Mouse (Mus musculus) hindbrain, postnatal 0 days (tissue): ENCODE results near the gene Lipt1. TPM values are rescaled to one million over a fixed set of nuclear protein-coding genes. Genes with fewer than 3 reads are reported as not detected.

Source experiments
- ATAC-seq: fragments of 200-750 bp; cut with Nextera tagmentation; 2 replicates; pipeline ENCODE4 v1.8.0; 2017; ENCODE audit warnings: mild to moderate bottlenecking, moderate TSS enrichment, moderate library complexity
- DNase-seq: peaks from one replicate; pipeline ENCODE4 v3.0.0-alpha.2; 2015; ENCODE audit warnings: low spot score
- H3K27ac ChIP-seq: fragments of 300-500 bp; sonication (generic); 2 replicates; pipeline ENCODE4 v1.5.1; 2014; ENCODE audit warnings: mild to moderate bottlenecking
- H3K27me3 ChIP-seq: fragments of 300-500 bp; sonication (generic); 2 replicates; pipeline ENCODE4 v1.6.1; 2014; ENCODE audit warnings: low read length, mixed read lengths; ENCODE audit not compliant: insufficient read depth
- H3K36me3 ChIP-seq: fragments of 300-500 bp; sonication (generic); 2 replicates; pipeline ENCODE4 v1.6.1; 2014; ENCODE audit warnings: low read length, mixed read lengths; ENCODE audit not compliant: insufficient read depth
- H3K4me1 ChIP-seq: fragments of 300-500 bp; sonication (generic); 2 replicates; pipeline ENCODE4 v1.6.1; 2014; ENCODE audit warnings: antibody characterized with exemption, low read length, mixed read lengths; ENCODE audit not compliant: insufficient read depth
- H3K4me2 ChIP-seq: fragments of 300-500 bp; sonication (generic); 2 replicates; pipeline ENCODE4 v1.6.1; 2014; ENCODE audit warnings: low read depth, mild to moderate bottlenecking, low read length, moderate library complexity, mixed read lengths
- H3K4me3 ChIP-seq: fragments of 300-500 bp; sonication (generic); 2 replicates; pipeline ENCODE4 v1.5.1; 2014; ENCODE audit warnings: low read length
- H3K9ac ChIP-seq: fragments of 300-500 bp; sonication (generic); replicated peaks from 2 replicates; pipeline ENCODE4 v1.6.1; 2014; ENCODE audit warnings: mild to moderate bottlenecking, low read length, moderate library complexity, mixed read lengths
- H3K9me3 ChIP-seq: fragments of 300-500 bp; sonication (generic); 2 replicates; pipeline ENCODE4 v1.6.1; 2016; ENCODE audit warnings: low read length, mixed read lengths
- CTCF ChIP-seq: IDR thresholded peaks from 2 replicates; pipeline ENCODE4 v1.5.1; 2016; ENCODE audit warnings: antibody characterized with exemption, control low read depth, low read depth
- WGBS: fragments of 180-500 bp; shearing (Covaris S2); extraction: QIAGEN DNeasy Blood & Tissue Kit; methylation state at CpG from one replicate; pipeline ENCODE4 v1.1.7; 2014; 5-methylcytosine and 5-hydroxymethylcytosine counted together
- polyA plus RNA-seq: library from polyadenylated mRNA; unstranded; fragments of >200 nt; fragmentation: Nextera tagmentation; extraction: Ambion mirVana; gene quantifications from 2 replicates; pipeline ENCODE4 v1.2.1, GENCODE M21; 2015
- total RNA-seq: library from RNA; depleted of rRNA; stranded (reverse); fragments of >200 nt; gene quantifications from 2 replicates; pipeline ENCODE4 v1.2.3, GENCODE M21; 2014

Lipt1 gene
- total and polyA plus RNA-seq, 2 experiments from 2014 or later: 6.4 to 14.2 TPM

DNA sequence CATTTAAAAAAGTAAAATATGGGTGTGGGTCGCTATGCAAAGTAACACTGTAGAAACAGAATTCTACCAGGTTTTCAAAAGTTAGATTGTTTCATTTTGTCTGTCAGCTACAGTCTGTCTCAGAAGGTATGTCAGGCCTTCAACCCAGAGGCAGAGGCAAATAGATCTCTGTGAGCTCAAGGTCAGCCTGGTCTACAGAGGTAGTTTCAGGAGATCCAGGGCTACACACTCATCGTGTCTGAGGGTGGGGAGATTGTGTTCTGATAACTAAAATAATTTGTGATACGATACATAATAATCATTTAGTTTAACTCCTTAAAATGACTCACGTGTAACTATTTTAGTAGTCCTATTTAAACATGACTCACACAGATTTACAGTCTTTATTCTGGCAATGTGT, 1.6 kb downstream of the Lipt1 start:
- no peak overlapping the region for H3K4me3 ChIP-seq
- no peaks in the 10 kb centered on the region for H3K27me3 ChIP-seq
- H3K27ac ChIP-seq: no peak overlapping the region
- peaks cover 14% of the 10 kb centered on the region; the same call in 1 of the 2 replicates for H3K36me3 ChIP-seq
- peak overlapping the region; percentile 84; the same call in 1 of the 2 replicates for H3K4me2 ChIP-seq
- WGBS: 92% methylated on average over 4 of the region's 4 CpGs
- H3K9me3 ChIP-seq: no peaks in the 10 kb centered on the region
- DNase-seq (no peak), ATAC-seq (no peak)
- H3K4me1 ChIP-seq: peaks cover 10% of the 10 kb centered on the region; the same call in 1 of the 2 replicates
- no peak for TF ChIP-seq CTCF
- H3K9ac ChIP-seq: no peak overlapping the region

DNA sequence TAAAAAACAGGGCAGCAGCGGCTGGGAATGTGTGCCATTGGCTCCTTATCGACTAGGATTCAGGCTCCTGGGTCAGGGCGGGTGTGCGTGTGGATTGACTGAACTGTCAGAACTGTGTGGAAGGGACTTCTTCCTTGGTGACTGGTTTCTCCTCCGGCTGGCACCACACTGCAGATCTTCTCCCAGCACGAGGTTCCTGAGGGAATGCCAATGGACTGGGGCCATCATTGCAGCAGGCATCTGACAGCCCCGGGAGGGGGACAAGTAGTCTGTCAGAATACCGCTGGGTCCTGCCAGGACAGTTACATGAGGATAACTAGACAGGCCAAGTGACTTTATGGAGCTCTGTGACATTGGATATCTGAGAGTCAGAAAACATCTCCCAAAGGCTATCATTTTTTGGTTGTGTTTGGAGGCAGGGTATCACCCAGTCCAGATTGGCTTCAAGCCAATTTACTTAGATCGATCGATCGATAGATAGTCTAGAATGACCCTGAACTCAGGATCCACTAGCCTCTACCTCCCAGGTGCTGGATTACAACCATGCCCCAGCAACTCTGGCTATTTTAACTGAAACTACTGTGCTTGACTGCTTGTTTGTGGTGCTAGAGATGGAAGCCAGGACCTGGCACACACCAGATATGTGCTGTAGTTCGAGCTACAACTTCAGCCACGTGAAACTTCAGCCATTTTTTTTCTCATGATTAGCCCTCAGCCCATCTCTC, 6.4 kb downstream of the Lipt1 start:
- 94% methylated on average over 13 of the region's 13 CpGs for WGBS
- peaks cover 26% of the 10 kb centered on the region; the same call in 1 of the 2 replicates for H3K36me3 ChIP-seq
- H3K9me3 ChIP-seq: no peaks in the 10 kb centered on the region
- no peaks in the 10 kb centered on the region for H3K27me3 ChIP-seq
- H3K27ac ChIP-seq: no peak overlapping the region
- H3K4me3 ChIP-seq: no peak overlapping the region
- peaks cover 4% of the 10 kb centered on the region; the same call in 1 of the 2 replicates for H3K4me1 ChIP-seq
- H3K9ac ChIP-seq: no peak overlapping the region
- no peak overlapping the region for H3K4me2 ChIP-seq
- TF ChIP-seq CTCF: no peak
- ATAC-seq (no peak), DNase-seq (no peak)

DNA sequence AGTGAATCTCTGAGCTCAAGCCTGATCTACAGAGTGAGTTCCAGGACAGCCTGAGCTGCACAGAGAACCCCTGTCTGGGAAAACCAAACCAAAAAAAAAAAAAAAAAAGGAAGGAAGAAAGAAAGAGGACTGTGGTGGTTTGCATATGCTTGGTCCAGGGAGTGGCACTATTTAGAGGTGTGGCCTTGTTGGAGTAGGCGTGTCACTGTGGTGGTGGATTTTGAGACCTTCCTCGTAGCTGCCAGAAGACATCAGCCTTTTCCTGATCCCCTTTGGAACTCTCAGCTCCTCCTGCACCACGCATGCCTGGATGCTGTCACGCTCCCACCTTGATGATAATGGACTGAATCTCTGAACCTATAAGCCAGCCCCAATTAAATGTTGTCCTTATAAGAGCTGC, 11.9 kb downstream of the Lipt1 start:
- Histone ChIP-seq H3K4me2 (no peak overlapping the region), H3K4me3 (no peak overlapping the region), H3K9me3 (no peaks in the 10 kb centered on the region), H3K27ac (no peak overlapping the region), H3K9ac (no peak overlapping the region), H3K27me3 (no peaks in the 10 kb centered on the region), H3K36me3 (peaks cover 12% of the 10 kb centered on the region; the same call in 1 of the 2 replicates), H3K4me1 (no peaks in the 10 kb centered on the region)
- WGBS: 93% methylated on average over 4 of the region's 4 CpGs
- no peak for ATAC-seq
- TF ChIP-seq CTCF: no peak
- DNase-seq: no peak

DNA sequence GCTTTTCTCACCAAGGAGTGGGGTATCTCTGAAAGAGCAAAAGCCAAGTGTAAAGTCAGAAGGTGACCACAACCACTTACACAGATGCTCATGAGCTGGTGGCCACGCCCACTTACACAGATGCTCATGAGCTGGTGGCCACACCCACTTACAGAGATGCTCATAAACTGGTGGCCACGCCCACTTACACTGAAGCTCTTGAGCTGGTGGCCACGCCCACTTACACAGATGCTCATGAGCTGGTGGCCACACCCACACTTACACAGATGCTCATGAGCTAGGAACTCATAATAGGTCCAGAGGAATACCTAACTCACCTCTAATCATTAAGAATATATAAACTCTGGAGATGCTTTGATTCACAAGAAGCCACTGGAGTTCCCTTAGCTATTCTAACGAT, 12.9 kb downstream of the Lipt1 start:
- no peak for ATAC-seq
- Histone ChIP-seq H3K4me2 (no peak overlapping the region), H3K9me3 (no peaks in the 10 kb centered on the region), H3K4me1 (peaks cover 5% of the 10 kb centered on the region; the same call in 1 of the 2 replicates), H3K27me3 (no peaks in the 10 kb centered on the region), H3K9ac (no peak overlapping the region), H3K36me3 (peaks cover 5% of the 10 kb centered on the region; the same call in 1 of the 2 replicates), H3K4me3 (no peak overlapping the region), H3K27ac (no peak overlapping the region)
- no peak for TF ChIP-seq CTCF
- DNase-seq: no peak
- WGBS: 81% methylated on average over 4 of the region's 4 CpGs

DNA sequence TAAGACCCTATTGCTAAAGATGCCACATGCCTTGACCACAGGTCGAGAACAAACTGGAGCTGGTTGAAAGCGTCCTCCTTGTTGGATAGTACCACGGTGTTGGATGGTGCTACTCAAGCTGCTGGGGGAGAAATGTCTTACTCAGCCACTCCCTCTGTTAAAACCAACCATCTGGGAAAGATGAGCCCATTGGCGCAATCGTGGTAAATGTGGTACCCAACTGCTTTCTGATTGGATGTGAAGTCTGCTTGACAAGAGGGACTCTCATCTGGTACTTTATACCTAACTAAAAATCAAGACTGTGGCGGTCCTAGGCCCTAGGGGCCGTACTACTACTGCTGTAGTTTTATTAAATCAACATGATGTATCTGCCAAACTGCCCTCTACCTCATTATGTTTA, 17.7 kb downstream of the Lipt1 start:
- 89% methylated on average over 7 of the region's 7 CpGs for WGBS

DNA sequence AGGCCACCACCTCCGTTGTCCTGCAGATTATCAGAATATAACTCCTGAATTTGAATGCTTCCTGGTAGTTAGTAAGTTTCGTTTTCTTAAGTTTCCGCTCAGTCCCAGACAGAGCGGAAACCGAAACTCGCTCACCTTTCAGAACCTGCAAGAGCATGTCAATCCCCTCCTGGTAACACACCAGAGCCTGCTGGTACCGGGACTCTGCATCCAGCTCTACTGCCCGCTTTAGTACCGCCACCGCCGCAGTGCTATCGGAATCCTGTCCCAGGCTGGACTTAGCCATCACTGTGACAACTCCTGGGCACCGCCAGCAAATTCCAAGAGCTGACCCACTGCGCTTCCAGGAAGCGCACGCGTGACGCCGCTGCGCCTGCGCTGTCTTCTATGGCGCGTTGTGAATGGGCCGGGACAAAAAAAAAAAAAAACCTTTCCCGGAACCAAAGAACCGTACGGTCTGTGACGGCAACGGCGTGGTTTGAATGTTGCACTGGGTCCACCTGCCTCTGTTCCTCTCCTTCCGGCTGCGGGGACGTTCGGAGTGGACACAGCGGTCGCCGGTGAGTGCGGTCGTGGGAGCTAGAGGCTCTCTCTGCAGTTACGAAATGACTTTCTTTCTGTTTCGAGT, 18.6 kb downstream of the Lipt1 start, which contains the start of the genes Mitd1 and Mrpl30:
Gene Mitd1, minus strand, starts transcription at position 387 of the 628 bp plus-strand sequence.
Gene Mrpl30, plus strand, starts transcription at position 453 of the 628 bp plus-strand sequence.
- WGBS: under 1% methylated on average over 41 of the region's 41 CpGs
- H3K9me3 ChIP-seq: no peaks in the 10 kb centered on the region

More for the DNA sequence above, 17.7 kb downstream of the Lipt1 start:
- Histone ChIP-seq H3K9ac (peak overlapping the region; percentile 55; the same call in 1 of the 2 replicates), H3K27ac (no peak overlapping the region), H3K4me1 (peaks cover 18% of the 10 kb centered on the region; the same call in 1 of the 2 replicates), H3K4me2 (peak overlapping the region; percentile 93), H3K27me3 (no peaks in the 10 kb centered on the region), H3K36me3 (peaks cover 1% of the 10 kb centered on the region; the same call in 1 of the 2 replicates), H3K9me3 (no peaks in the 10 kb centered on the region), H3K4me3 (peak overlapping the region; percentile 68)
- TF ChIP-seq CTCF: no peak
- no peak for ATAC-seq
- no peak for DNase-seq

More for the DNA sequence above, 18.6 kb downstream of the Lipt1 start, which contains the start of the genes Mitd1 and Mrpl30:
- Histone ChIP-seq H3K27ac (peak within 1 kb of the TSS; percentile 68), H3K4me1 (peaks cover 18% of the 10 kb centered on the region; the same call in 1 of the 2 replicates), H3K9ac (peak within 1 kb of the TSS; percentile 55), H3K36me3 (peaks cover 7% of the 10 kb centered on the region; the same call in 1 of the 2 replicates), H3K4me2 (peak within 1 kb of the TSS; percentile 93), H3K27me3 (no peaks in the 10 kb centered on the region), H3K4me3 (peak within 1 kb of the TSS; percentile 68)
- ATAC-seq (peak; percentile 96), DNase-seq (peak; percentile 96)
- no peak; the same call in 1 of the 2 replicates for TF ChIP-seq CTCF
